Mouse (Mus musculus) gastrocnemius, postnatal 14 days (tissue): ENCODE results near the gene Trpc5. TPM values are rescaled to one million over a fixed set of nuclear protein-coding genes. Genes with fewer than 3 reads are reported as not detected.

Source experiments
- DNase-seq: peaks from one replicate; pipeline ENCODE4 v3.0.0; 2021; ENCODE audit warnings: mixed read lengths
- intact Hi-C: fragments of 180-260 bp; cut with DNase I; formaldehyde crosslinking; loops from one replicate; pipeline ENCODE4 v1.15.1; 2025; ENCODE audit warnings: low total_unique reads
- total RNA-seq, 2 experiments: library from RNA; stranded (reverse); gene quantifications; 2 replicates each; pipeline ENCODE4 v1.2.3; 2021

The Trpc5 gene
- total RNA-seq, 2 experiments from 2014 or later: 0.06 to 0.11 TPM

- no peak for DNase-seq
- intact Hi-C loops: no loop called here
Measured at GRCm38 (mm10) chrX:144374196-144374595, 313.8 kb downstream of the Trpc5 start.

- intact Hi-C loops: no loop called here
- no peak for DNase-seq
Measured at GRCm38 (mm10) chrX:144338355-144338754, 349.6 kb downstream of the Trpc5 start.

DNA sequence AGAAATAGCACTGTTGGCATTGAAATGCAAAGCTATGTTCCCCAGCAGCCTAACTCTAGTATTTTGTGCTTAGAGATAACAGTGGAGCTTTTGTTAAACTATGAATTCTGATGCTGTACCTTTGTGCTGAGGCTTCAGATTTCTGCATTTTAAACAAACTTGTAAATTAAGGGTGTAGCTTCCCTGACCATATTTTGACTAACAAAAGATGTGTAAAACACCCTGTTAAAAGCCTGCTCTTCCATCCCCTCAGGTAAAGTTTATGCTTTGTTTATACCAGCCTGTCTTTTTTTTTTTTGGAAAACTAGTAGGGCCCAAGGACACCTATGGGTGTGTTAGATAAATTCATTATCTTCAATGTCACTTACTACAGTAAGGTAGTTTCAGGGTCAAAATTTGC is 350.0 kb downstream of the Trpc5 start:
- intact Hi-C loops: no loop called here
- DNase-seq: no peak

- DNase-seq: no peak
- intact Hi-C loops: no loop called here
Measured at GRCm38 (mm10) chrX:144335332-144336015, 352.5 kb downstream of the Trpc5 start.

Other genes with a start within 250 kb of the Trpc5 start
- gene Trpc5os, start 231.6 kb downstream of the Trpc5 start, total RNA-seq: not detected
- gene Rtl4, start 727 bp upstream of the Trpc5 start, total RNA-seq: under 1 TPM; 0.11 to 0.12 TPM